Mouse (Mus musculus) thymus, postnatal 36 days (tissue): ENCODE measurements around the gene Sgms1.
A peak's percentile ranks its signal among the peaks of the same experiment; 100 is the strongest.
"Not testable (repeated sequence)": the region's sequence is repeated elsewhere in the genome, so short reads cannot be mapped to it uniquely, and the experiment has no call there.

ENCODE experiments used
- DNase-seq, 2 experiments: peaks; one replicate each; pipeline ENCODE4 v3.0.0; 2022; ENCODE audit warnings: mixed read lengths in 2 of 2

Gene Sgms1

DNA sequence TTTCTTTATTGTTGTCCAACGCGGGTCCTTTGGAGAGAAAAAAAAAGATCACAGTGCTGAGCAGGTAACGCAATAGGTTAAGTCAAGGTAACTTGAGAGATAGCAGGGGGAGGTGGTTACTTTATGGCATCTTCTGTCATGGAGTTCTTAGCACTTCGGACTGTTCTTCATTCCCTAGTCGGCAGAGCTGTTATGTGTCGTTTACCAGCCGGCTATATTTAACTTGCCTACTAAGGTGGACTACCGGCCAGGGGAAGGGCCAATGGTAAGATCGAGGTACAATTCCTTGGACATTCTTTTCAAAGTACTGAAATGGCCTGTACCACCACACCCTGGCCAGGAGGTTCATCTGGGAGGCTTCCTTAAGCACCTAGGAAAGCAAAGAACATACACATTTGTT is 265.4 kb downstream of the Sgms1 start:
- DNase-seq, result no peak

DNA sequence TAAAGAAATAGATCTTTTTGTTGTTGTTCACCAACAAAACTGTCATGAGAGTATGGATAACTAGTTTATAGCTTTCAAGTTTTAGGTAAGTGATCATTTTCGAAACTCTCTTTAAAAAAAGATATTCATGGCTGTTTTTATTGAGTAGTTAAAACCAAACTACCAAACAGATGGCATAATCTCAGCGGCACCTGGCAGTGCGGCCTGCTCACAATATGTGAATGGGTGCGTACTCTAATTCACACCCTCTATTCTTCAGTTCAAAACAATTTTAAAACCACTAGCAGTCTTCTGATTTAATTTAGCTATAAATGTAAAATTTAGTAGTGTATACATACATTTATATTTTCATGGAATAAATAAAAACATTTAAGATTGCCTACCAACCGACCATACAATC is 266.3 kb downstream of the Sgms1 start:
- no peak for DNase-seq

GRCm38 (mm10) chr19:32120798-32121197 is 268.7 kb downstream of the Sgms1 start:
- no peak for DNase-seq

DNA sequence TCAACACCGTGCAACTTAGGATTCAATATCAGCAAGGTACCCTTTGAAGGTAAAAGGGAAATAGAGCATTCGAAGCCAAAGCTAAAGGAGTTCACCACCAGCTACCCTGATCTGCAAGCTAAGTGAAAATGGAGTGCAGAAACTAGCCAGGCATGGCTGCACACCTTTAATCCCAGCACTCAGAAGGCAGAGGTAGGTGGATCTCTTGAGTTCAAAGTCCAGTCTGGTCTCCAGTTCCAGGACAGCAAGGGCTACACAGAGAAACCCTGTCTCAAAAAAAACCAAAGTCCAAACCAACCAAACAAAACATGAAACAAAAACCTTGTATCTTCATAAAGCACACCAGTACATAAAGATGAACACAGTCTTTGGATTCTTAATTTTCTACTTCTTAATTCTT is 269.8 kb downstream of the Sgms1 start:
- no peak for DNase-seq

DNA sequence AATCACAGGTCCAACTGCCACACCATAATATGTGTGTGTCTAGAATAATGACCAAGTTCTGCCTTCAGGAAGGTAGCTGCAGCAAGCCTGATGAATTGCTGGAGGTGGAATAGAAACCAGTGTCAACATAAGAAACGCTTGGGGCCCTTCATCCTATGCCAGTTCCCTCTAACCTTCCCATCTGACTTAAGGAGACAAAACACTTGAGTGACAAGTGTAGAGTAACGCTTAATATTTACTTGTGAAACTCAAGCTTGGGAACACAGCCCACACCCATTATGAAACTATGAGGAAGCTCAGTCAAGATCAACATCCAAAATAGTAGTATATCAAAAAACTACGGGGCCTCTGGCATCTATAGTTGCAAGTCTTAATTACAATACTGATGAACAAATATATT is 271.0 kb downstream of the Sgms1 start:
- DNase-seq, result no peak

- DNase-seq, result peak in 1 of 2 experiments; percentile 25
Observed at GRCm38 (mm10) chr19:32117484-32118018, 272.0 kb downstream of the Sgms1 start.

DNA sequence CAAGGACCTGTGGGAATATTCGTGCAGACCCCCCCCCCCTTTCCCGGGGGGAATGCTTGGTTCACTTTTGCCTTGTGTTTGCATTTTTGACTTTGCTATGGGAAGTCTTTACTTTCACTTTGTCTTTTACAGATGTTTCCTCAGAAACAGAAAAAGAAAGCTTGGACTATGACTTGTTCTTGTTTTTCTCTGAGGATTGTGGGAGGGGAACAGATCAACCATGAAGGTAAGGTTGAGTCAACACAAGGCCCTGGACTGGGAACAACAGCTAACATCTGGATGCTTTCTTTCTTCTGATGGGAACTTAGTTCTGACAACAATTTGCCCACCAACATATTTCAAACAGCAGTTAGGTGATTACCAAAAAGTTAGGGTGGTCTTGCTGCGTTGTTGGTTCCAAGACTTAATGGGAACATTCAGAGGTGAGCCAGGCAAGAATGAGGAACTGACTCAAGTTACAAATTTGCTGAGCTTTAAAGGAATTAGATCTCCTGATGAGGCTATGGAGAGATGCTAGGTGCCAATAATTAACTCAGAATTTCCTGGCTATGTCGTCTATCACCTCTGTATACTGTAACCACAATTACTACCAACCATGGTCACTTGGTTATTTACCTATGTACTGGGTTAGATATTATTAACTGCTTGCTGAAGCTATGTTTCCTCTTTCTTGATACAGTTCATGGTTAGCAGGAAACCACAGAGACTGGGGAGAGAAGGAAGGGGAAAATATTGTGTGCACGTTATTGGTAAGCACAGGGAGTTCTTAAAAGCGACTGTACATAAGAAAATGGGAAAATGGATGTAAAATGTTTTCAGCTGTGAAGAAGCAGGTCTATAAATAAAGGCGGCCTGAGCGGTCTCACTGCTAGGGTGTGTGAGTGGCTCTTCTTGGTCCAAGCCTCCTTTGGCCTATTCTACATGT is 277.4 kb downstream of the Sgms1 start:
- DNase-seq, result no peak

- DNase-seq, result peak; percentile 74 to 76
Observed at GRCm38 (mm10) chr19:32107771-32108306, 281.7 kb downstream of the Sgms1 start, which contains the start of gene Asah2. Asah2 (minus strand) TSS chr19:32108211.

DNA sequence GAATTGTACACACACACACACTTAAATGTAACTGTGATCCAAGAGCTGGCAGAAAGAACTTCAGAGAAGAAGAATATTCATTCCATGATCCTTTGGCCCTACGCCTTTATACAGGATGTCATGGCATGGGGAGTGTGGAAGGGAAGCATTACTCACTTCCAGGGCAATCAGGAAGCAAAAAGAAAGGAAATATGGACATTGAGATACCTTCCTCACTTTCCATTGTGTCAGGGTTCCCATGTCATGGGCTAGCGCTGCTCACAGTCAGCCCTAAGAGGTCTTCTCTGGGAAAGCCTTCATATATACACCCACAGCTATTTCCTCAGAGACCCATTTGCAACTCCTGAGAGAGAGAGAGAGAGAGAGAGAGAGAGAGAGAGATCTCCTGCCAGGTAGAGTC is 282.8 kb downstream of the Sgms1 start:
- DNase-seq, result no peak

GRCm38 (mm10) chr19:32104217-32104616 is 285.3 kb downstream of the Sgms1 start:
- DNase-seq, result no peak

- DNase-seq, result no peak
Observed at GRCm38 (mm10) chr19:32102976-32103300, 286.6 kb downstream of the Sgms1 start.

- no peak for DNase-seq
Observed at GRCm38 (mm10) chr19:32102294-32102975, 287.1 kb downstream of the Sgms1 start.

DNA sequence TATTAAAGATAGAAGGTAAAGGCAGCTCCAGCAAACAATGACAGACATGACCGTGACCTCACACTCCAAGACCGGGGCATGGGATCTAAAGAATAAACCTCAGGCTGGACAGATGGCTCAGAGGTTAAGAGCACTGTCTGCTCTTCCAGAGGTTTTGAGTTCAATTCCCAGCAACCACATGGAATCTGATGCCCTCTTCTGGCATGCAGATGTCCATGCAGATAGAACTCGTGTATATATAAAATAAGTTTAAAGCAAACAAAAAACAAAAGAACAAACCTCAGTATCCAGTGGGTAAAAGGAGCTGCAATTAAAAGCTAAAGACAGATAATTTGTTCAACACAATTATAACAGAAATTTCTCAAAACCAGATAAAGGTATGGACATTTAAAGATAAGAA is 290.9 kb downstream of the Sgms1 start:
- DNase-seq, result no peak

GRCm38 (mm10) chr19:32092358-32092757 is 297.2 kb downstream of the Sgms1 start:
- no peak for DNase-seq

- no peak for DNase-seq
Observed at GRCm38 (mm10) chr19:32090804-32091203, 298.7 kb downstream of the Sgms1 start.

GRCm38 (mm10) chr19:32088570-32088969 is 300.9 kb downstream of the Sgms1 start:
- no peak for DNase-seq

GRCm38 (mm10) chr19:32087736-32088470 is 301.6 kb downstream of the Sgms1 start:
- DNase-seq, result no peak

GRCm38 (mm10) chr19:32084813-32085212 is 304.7 kb downstream of the Sgms1 start:
- DNase-seq, result not testable (repeated sequence)
